Mouse (Mus musculus): ENCODE data around the gene Gabarapl2. TPM values are rescaled to one million over a fixed set of nuclear protein-coding genes. Genes with fewer than 3 reads are reported as not detected.
"Not testable (repeated sequence)": the region's sequence is repeated elsewhere in the genome, so short reads cannot be mapped to it uniquely, and the experiment has no call there.

Gene Gabarapl2
- polyA plus RNA-seq, 1 experiment from 2014 or later, result 187 TPM

- Histone ChIP-seq H3K4me1 (ENCODE audit: control insufficient read depth, insufficient read depth, low read length) (peaks cover 15% of the 10 kb centered on the region), H3K36me3 (ENCODE audit: control insufficient read depth, insufficient read depth, low read length) (no peaks in the 10 kb centered on the region), H3K4me2 (replicated peaks; ENCODE audit: low read depth, low read length) (no peak overlapping the region), H3K9me3 (ENCODE audit: control insufficient read depth, low read depth, low read length) (no peaks in the 10 kb centered on the region), H3K4me3 (ENCODE audit: low read depth, low read length) (no peak overlapping the region), H3K27me3 (ENCODE audit: control insufficient read depth, insufficient read depth, low read length) (no peaks in the 10 kb centered on the region), H3K27ac (ENCODE audit: low read length) (no peak overlapping the region), H3K9ac (replicated peaks; ENCODE audit: low read depth, low read length) (no peak overlapping the region)
- WGBS, result 67% methylated on average over 16 of the region's 16 CpGs
- ATAC-seq (ENCODE audit: insufficient number of reproducible peaks, insufficient read depth, low FRiP score, low read depth), result no peak
These were observed 8.8 kb upstream of the Gabarapl2 start for GRCm38 (mm10) chr8:111931721-111932120.

GRCm38 (mm10) chr8:111932580-111933336 is 7.7 kb upstream of the Gabarapl2 start:
- H3K4me3 ChIP-seq (ENCODE audit: low read depth, low read length), result peak overlapping the region; percentile 68
- H3K4me2 ChIP-seq (replicated peaks; ENCODE audit: low read depth, low read length), result peak overlapping the region; percentile 95
- H3K36me3 ChIP-seq (ENCODE audit: control insufficient read depth, insufficient read depth, low read length), result no peaks in the 10 kb centered on the region
- peak; percentile 35; the same call in 1 of the 2 replicates for ATAC-seq (ENCODE audit: insufficient number of reproducible peaks, insufficient read depth, low FRiP score, low read depth)
- H3K9ac ChIP-seq (replicated peaks; ENCODE audit: low read depth, low read length), result peak overlapping the region; percentile 67; the same call in 1 of the 2 replicates
- peak overlapping the region; percentile 64 for H3K27ac ChIP-seq (ENCODE audit: low read length)
- 26% methylated on average over 19 of the region's 19 CpGs for WGBS
- no peaks in the 10 kb centered on the region for H3K9me3 ChIP-seq (ENCODE audit: control insufficient read depth, low read depth, low read length)
- peaks cover 15% of the 10 kb centered on the region for H3K4me1 ChIP-seq (ENCODE audit: control insufficient read depth, insufficient read depth, low read length)
- H3K27me3 ChIP-seq (ENCODE audit: control insufficient read depth, insufficient read depth, low read length), result no peaks in the 10 kb centered on the region

GRCm38 (mm10) chr8:111933348-111934076 is 7.0 kb upstream of the Gabarapl2 start, which contains the start of gene Tmem231:
TSS of gene Tmem231 (minus strand) at chr8:111933881.
- Histone ChIP-seq H3K27me3 (ENCODE audit: control insufficient read depth, insufficient read depth, low read length) (no peaks in the 10 kb centered on the region), H3K9ac (replicated peaks; ENCODE audit: low read depth, low read length) (peak within 1 kb of the TSS; percentile 67; the same call in 1 of the 2 replicates), H3K4me1 (ENCODE audit: control insufficient read depth, insufficient read depth, low read length) (peaks cover 15% of the 10 kb centered on the region), H3K4me2 (replicated peaks; ENCODE audit: low read depth, low read length) (peak within 1 kb of the TSS; percentile 95), H3K27ac (ENCODE audit: low read length) (peak within 1 kb of the TSS; percentile 64), H3K36me3 (ENCODE audit: control insufficient read depth, insufficient read depth, low read length) (no peaks in the 10 kb centered on the region), H3K9me3 (ENCODE audit: control insufficient read depth, low read depth, low read length) (no peaks in the 10 kb centered on the region), H3K4me3 (ENCODE audit: low read depth, low read length) (peak within 1 kb of the TSS; percentile 68)
- under 1% methylated on average over 53 of the region's 53 CpGs for WGBS
- peak; percentile 98 for ATAC-seq (ENCODE audit: insufficient number of reproducible peaks, insufficient read depth, low FRiP score, low read depth)

GRCm38 (mm10) chr8:111934201-111934600 is 6.3 kb upstream of the Gabarapl2 start:
- H3K27ac ChIP-seq (ENCODE audit: low read length), result no peak overlapping the region
- no peaks in the 10 kb centered on the region for H3K27me3 ChIP-seq (ENCODE audit: control insufficient read depth, insufficient read depth, low read length)
- no peak for ATAC-seq (ENCODE audit: insufficient number of reproducible peaks, insufficient read depth, low FRiP score, low read depth)
- H3K36me3 ChIP-seq (ENCODE audit: control insufficient read depth, insufficient read depth, low read length), result no peaks in the 10 kb centered on the region
- 89% methylated on average over 2 of the region's 2 CpGs for WGBS
- no peak overlapping the region for H3K4me3 ChIP-seq (ENCODE audit: low read depth, low read length)
- H3K9me3 ChIP-seq (ENCODE audit: control insufficient read depth, low read depth, low read length), result no peaks in the 10 kb centered on the region
- H3K4me1 ChIP-seq (ENCODE audit: control insufficient read depth, insufficient read depth, low read length), result peaks cover 15% of the 10 kb centered on the region
- H3K4me2 ChIP-seq (replicated peaks; ENCODE audit: low read depth, low read length), result no peak overlapping the region
- no peak overlapping the region for H3K9ac ChIP-seq (replicated peaks; ENCODE audit: low read depth, low read length)

- ATAC-seq (ENCODE audit: insufficient number of reproducible peaks, insufficient read depth, low FRiP score, low read depth), result no peak
- Histone ChIP-seq H3K27ac (ENCODE audit: low read length) (no peak overlapping the region), H3K4me2 (replicated peaks; ENCODE audit: low read depth, low read length) (no peak overlapping the region), H3K4me3 (ENCODE audit: low read depth, low read length) (no peak overlapping the region), H3K4me1 (ENCODE audit: control insufficient read depth, insufficient read depth, low read length) (peaks cover 10% of the 10 kb centered on the region; the same call in 1 of the 2 replicates), H3K27me3 (ENCODE audit: control insufficient read depth, insufficient read depth, low read length) (no peaks in the 10 kb centered on the region), H3K9ac (replicated peaks; ENCODE audit: low read depth, low read length) (no peak overlapping the region), H3K9me3 (ENCODE audit: control insufficient read depth, low read depth, low read length) (no peaks in the 10 kb centered on the region), H3K36me3 (ENCODE audit: control insufficient read depth, insufficient read depth, low read length) (peaks cover 3% of the 10 kb centered on the region; the same call in 1 of the 2 replicates)
- 78% methylated on average over 3 of the region's 3 CpGs for WGBS
These were observed 3.3 kb upstream of the Gabarapl2 start for GRCm38 (mm10) chr8:111937184-111937583.

- not testable (repeated sequence) for H3K4me2 ChIP-seq (replicated peaks; ENCODE audit: low read depth, low read length); H3K4me1 ChIP-seq (ENCODE audit: control insufficient read depth, insufficient read depth, low read length); H3K27ac ChIP-seq (ENCODE audit: low read length); H3K36me3 ChIP-seq (ENCODE audit: control insufficient read depth, insufficient read depth, low read length); H3K4me3 ChIP-seq (ENCODE audit: low read depth, low read length); H3K27me3 ChIP-seq (ENCODE audit: control insufficient read depth, insufficient read depth, low read length); H3K9me3 ChIP-seq (ENCODE audit: control insufficient read depth, low read depth, low read length); ATAC-seq (ENCODE audit: insufficient number of reproducible peaks, insufficient read depth, low FRiP score, low read depth); H3K9ac ChIP-seq (replicated peaks; ENCODE audit: low read depth, low read length)
- WGBS, result 87% methylated on average over 8 of the region's 9 CpGs
These were observed 2.2 kb upstream of the Gabarapl2 start for GRCm38 (mm10) chr8:111938076-111938985.

- H3K9me3 ChIP-seq (ENCODE audit: control insufficient read depth, low read depth, low read length), result no peaks in the 10 kb centered on the region
- H3K4me2 ChIP-seq (replicated peaks; ENCODE audit: low read depth, low read length), result peak overlapping the region; percentile 92
- 4% methylated on average over 10 of the region's 10 CpGs for WGBS
- no peak overlapping the region for H3K9ac ChIP-seq (replicated peaks; ENCODE audit: low read depth, low read length)
- H3K4me1 ChIP-seq (ENCODE audit: control insufficient read depth, insufficient read depth, low read length), result peaks cover 3% of the 10 kb centered on the region; the same call in 1 of the 2 replicates
- H3K27me3 ChIP-seq (ENCODE audit: control insufficient read depth, insufficient read depth, low read length), result no peaks in the 10 kb centered on the region
- peak; percentile 81 for ATAC-seq (ENCODE audit: insufficient number of reproducible peaks, insufficient read depth, low FRiP score, low read depth)
- peak overlapping the region; percentile 91 for H3K4me3 ChIP-seq (ENCODE audit: low read depth, low read length)
- peak overlapping the region; percentile 71 for H3K27ac ChIP-seq (ENCODE audit: low read length)
- H3K36me3 ChIP-seq (ENCODE audit: control insufficient read depth, insufficient read depth, low read length), result peaks cover 15% of the 10 kb centered on the region; the same call in 1 of the 2 replicates
These were observed 874 bp upstream of the Gabarapl2 start for GRCm38 (mm10) chr8:111939516-111940142.

Measured in stomach, embryonic 14.5 days (tissue).